Mouse (Mus musculus): Measurements from ENCODE around the gene Kng1. TPM values are rescaled to one million over a fixed set of nuclear protein-coding genes. Genes with fewer than 3 reads are reported as not detected.

The Kng1 gene
- polyA plus RNA-seq, 1 experiment from 2014 or later: not detected

DNA sequence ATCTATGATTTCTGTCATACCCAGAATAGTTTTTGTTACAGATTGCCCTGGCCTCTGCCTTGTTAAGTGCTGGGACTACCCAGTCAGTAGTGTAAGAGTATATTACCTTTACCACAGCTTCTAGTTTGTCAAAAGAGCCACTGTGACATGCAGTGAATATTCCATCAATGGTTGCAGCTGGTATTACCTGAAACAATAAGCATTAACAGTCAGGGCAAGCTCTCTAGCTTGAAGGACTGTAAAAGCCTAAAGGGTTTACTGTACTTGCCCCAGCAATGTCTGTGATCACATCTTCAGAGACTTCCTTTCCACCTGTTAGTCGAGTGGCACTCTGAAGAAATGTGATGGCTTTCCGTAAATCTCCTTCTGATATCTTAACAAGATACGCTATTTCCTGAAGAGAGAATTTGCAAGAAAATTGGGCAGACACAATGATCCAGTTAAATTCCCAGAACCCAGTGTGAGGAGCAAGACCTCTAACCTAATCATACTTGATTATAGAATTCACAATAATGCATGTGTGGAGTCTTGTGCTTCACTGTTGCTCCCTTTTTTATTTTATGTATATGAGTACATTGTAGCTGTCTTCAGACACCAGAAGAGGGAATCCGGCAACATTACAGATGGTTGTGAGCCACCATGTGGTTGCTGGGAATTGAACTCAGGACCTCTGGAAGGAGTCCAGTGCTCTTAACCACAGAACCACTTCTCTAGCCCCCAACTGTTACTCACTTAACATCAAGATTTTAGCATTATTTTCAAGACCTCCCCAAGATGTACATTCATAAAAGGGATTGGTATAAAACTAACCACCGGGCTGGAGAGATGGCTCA lies 56.9 kb downstream of the Kng1 start:
- no peak overlapping the region for H3K4me3 ChIP-seq (ENCODE audit: low read depth, low read length)
- H3K27ac ChIP-seq (ENCODE audit: low read depth, low read length): no peak overlapping the region
- H3K4me2 ChIP-seq (replicated peaks; ENCODE audit: low read depth, low read length): no peak overlapping the region
- WGBS: 70% methylated on average over 5 of the region's 5 CpGs
- DNase-seq (ENCODE audit: low spot score) (no peak), ATAC-seq (ENCODE audit: low FRiP score) (peak; percentile 33; the same call in 1 of the 2 replicates)
- no peaks in the 10 kb centered on the region for H3K9me3 ChIP-seq (ENCODE audit: control insufficient read depth, low read length)
- no peaks in the 10 kb centered on the region for H3K27me3 ChIP-seq (ENCODE audit: control insufficient read depth, insufficient read depth, low read length)
- no peaks in the 10 kb centered on the region for H3K4me1 ChIP-seq (replicated peaks; ENCODE audit: control insufficient read depth, insufficient read depth, low read length)
- peaks cover 6% of the 10 kb centered on the region; the same call in 1 of the 2 replicates for H3K36me3 ChIP-seq (ENCODE audit: control insufficient read depth, insufficient read depth, low read length)
- H3K9ac ChIP-seq (ENCODE audit: low read depth, low read length): no peak overlapping the region

DNA sequence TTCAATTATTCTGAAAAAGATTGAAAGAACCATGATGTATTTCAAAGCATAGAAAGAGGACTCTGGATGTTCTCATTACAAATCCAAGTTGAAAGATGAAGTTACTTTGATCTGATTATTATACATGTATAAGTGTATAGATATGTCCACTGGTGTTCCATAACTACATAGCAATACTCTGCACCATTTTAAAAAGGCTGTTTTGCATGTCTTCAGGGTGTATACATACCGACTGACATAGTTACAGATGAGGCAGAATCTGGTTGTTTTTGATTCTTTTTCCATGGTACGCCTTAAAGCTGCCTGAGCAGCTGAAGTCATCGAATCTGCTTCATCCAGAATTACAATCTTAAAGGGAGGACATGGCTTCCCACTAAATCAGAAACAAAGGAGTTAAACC lies 57.8 kb downstream of the Kng1 start:
- DNase-seq (ENCODE audit: low spot score) (no peak), ATAC-seq (ENCODE audit: low FRiP score) (no peak)
- Histone ChIP-seq H3K4me2 (replicated peaks; ENCODE audit: low read depth, low read length) (no peak overlapping the region), H3K4me3 (ENCODE audit: low read depth, low read length) (no peak overlapping the region), H3K9ac (ENCODE audit: low read depth, low read length) (no peak overlapping the region), H3K9me3 (ENCODE audit: control insufficient read depth, low read length) (no peaks in the 10 kb centered on the region), H3K27me3 (ENCODE audit: control insufficient read depth, insufficient read depth, low read length) (no peaks in the 10 kb centered on the region), H3K36me3 (ENCODE audit: control insufficient read depth, insufficient read depth, low read length) (peaks cover 6% of the 10 kb centered on the region; the same call in 1 of the 2 replicates), H3K27ac (ENCODE audit: low read depth, low read length) (no peak overlapping the region), H3K4me1 (replicated peaks; ENCODE audit: control insufficient read depth, insufficient read depth, low read length) (no peaks in the 10 kb centered on the region)
- 89% methylated on average over 3 of the region's 3 CpGs for WGBS

DNA sequence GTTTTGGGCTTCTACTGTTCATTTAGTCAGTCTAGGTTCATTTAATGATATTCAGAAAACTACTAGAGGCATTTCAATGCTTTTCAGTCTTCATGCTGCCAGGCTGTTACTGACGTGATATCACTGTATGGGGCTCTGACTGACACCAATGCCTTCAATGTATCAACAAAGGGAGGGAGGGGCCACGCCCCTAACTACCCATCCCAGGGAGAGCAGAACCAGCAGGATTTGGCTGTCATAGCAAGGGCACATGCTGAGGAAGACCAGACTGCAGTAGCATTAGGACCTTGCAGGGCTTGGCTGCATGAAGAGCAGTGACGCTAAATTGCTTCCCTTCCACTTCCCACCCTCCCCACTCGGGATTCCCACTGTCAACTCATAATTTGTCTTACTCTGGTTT lies 59.5 kb downstream of the Kng1 start:
- H3K9ac ChIP-seq (ENCODE audit: low read depth, low read length): no peak overlapping the region
- DNase-seq (ENCODE audit: low spot score) (no peak), ATAC-seq (ENCODE audit: low FRiP score) (no peak)
- H3K27ac ChIP-seq (ENCODE audit: low read depth, low read length): no peak overlapping the region
- 66% methylated on average over 4 of the region's 4 CpGs for WGBS
- no peak overlapping the region for H3K4me2 ChIP-seq (replicated peaks; ENCODE audit: low read depth, low read length)
- peaks cover 6% of the 10 kb centered on the region for H3K36me3 ChIP-seq (ENCODE audit: control insufficient read depth, insufficient read depth, low read length)
- no peaks in the 10 kb centered on the region for H3K27me3 ChIP-seq (ENCODE audit: control insufficient read depth, insufficient read depth, low read length)
- H3K4me3 ChIP-seq (ENCODE audit: low read depth, low read length): no peak overlapping the region
- H3K4me1 ChIP-seq (replicated peaks; ENCODE audit: control insufficient read depth, insufficient read depth, low read length): no peaks in the 10 kb centered on the region
- no peaks in the 10 kb centered on the region for H3K9me3 ChIP-seq (ENCODE audit: control insufficient read depth, low read length)

- Histone ChIP-seq H3K27me3 (ENCODE audit: control insufficient read depth, insufficient read depth, low read length) (no peaks in the 10 kb centered on the region), H3K9ac (ENCODE audit: low read depth, low read length) (no peak overlapping the region), H3K4me3 (ENCODE audit: low read depth, low read length) (no peak overlapping the region), H3K27ac (ENCODE audit: low read depth, low read length) (no peak overlapping the region), H3K36me3 (ENCODE audit: control insufficient read depth, insufficient read depth, low read length) (no peaks in the 10 kb centered on the region; the same call in 1 of the 2 replicates), H3K9me3 (ENCODE audit: control insufficient read depth, low read length) (no peaks in the 10 kb centered on the region), H3K4me1 (replicated peaks; ENCODE audit: control insufficient read depth, insufficient read depth, low read length) (no peaks in the 10 kb centered on the region), H3K4me2 (replicated peaks; ENCODE audit: low read depth, low read length) (no peak overlapping the region)
- DNase-seq (ENCODE audit: low spot score): no peak
- ATAC-seq (ENCODE audit: low FRiP score): no peak
- 97% methylated on average over 3 of the region's 3 CpGs for WGBS
Measured at GRCm38 (mm10) chr16:23122446-23122845, 64.8 kb downstream of the Kng1 start.

- DNase-seq (ENCODE audit: low spot score): no peak
- H3K9me3 ChIP-seq (ENCODE audit: control insufficient read depth, low read length): no peaks in the 10 kb centered on the region
- H3K9ac ChIP-seq (ENCODE audit: low read depth, low read length): no peak overlapping the region
- no peak overlapping the region for H3K27ac ChIP-seq (ENCODE audit: low read depth, low read length)
- no peaks in the 10 kb centered on the region for H3K4me1 ChIP-seq (replicated peaks; ENCODE audit: control insufficient read depth, insufficient read depth, low read length)
- H3K36me3 ChIP-seq (ENCODE audit: control insufficient read depth, insufficient read depth, low read length): no peaks in the 10 kb centered on the region; the same call in 1 of the 2 replicates
- H3K4me3 ChIP-seq (ENCODE audit: low read depth, low read length): no peak overlapping the region
- 94% methylated on average over 4 of the region's 4 CpGs for WGBS
- no peak for ATAC-seq (ENCODE audit: low FRiP score)
- no peak overlapping the region for H3K4me2 ChIP-seq (replicated peaks; ENCODE audit: low read depth, low read length)
- no peaks in the 10 kb centered on the region for H3K27me3 ChIP-seq (ENCODE audit: control insufficient read depth, insufficient read depth, low read length)
Measured at GRCm38 (mm10) chr16:23123104-23123503, 65.4 kb downstream of the Kng1 start.

DNA sequence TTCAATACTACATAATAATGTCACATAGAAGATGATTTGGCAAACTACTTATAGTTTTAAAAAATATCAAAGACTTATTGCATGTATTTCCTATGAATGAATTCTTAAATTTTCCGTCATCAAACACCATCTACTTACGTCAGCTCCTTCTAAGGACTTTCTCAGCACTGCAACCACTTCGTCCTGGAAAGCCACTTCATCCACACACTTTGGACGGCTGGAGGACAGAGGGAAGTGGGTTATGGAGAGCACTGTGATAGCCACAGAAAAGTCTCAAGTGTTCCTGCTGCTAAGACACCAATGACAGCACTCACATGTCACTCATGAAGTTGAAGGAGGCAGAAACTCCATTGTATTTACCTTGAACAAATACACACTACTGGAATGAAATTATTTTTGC lies 66.7 kb downstream of the Kng1 start:
- H3K27me3 ChIP-seq (ENCODE audit: control insufficient read depth, insufficient read depth, low read length): no peaks in the 10 kb centered on the region
- no peak overlapping the region for H3K4me3 ChIP-seq (ENCODE audit: low read depth, low read length)
- ATAC-seq (ENCODE audit: low FRiP score) (no peak), DNase-seq (ENCODE audit: low spot score) (no peak)
- no peaks in the 10 kb centered on the region for H3K9me3 ChIP-seq (ENCODE audit: control insufficient read depth, low read length)
- H3K36me3 ChIP-seq (ENCODE audit: control insufficient read depth, insufficient read depth, low read length): no peaks in the 10 kb centered on the region; the same call in 1 of the 2 replicates
- WGBS: 92% methylated on average over 4 of the region's 4 CpGs
- no peak overlapping the region for H3K27ac ChIP-seq (ENCODE audit: low read depth, low read length)
- H3K4me1 ChIP-seq (replicated peaks; ENCODE audit: control insufficient read depth, insufficient read depth, low read length): no peaks in the 10 kb centered on the region
- H3K4me2 ChIP-seq (replicated peaks; ENCODE audit: low read depth, low read length): no peak overlapping the region
- no peak overlapping the region for H3K9ac ChIP-seq (ENCODE audit: low read depth, low read length)

GRCm38 (mm10) chr16:23127311-23127672 lies 69.6 kb downstream of the Kng1 start:
- Histone ChIP-seq H3K4me2 (replicated peaks; ENCODE audit: low read depth, low read length) (peak overlapping the region; percentile 72), H3K4me1 (replicated peaks; ENCODE audit: control insufficient read depth, insufficient read depth, low read length) (no peaks in the 10 kb centered on the region), H3K9me3 (ENCODE audit: control insufficient read depth, low read length) (no peaks in the 10 kb centered on the region), H3K4me3 (ENCODE audit: low read depth, low read length) (peak overlapping the region; percentile 56), H3K36me3 (ENCODE audit: control insufficient read depth, insufficient read depth, low read length) (no peaks in the 10 kb centered on the region), H3K27ac (ENCODE audit: low read depth, low read length) (peak overlapping the region; percentile 87), H3K27me3 (ENCODE audit: control insufficient read depth, insufficient read depth, low read length) (no peaks in the 10 kb centered on the region), H3K9ac (ENCODE audit: low read depth, low read length) (peak overlapping the region; percentile 74)
- 0% methylated on average over 4 of the region's 4 CpGs for WGBS
- peak; percentile 53; the same call in 1 of the 2 replicates for ATAC-seq (ENCODE audit: low FRiP score)
- DNase-seq (ENCODE audit: low spot score): no peak

DNA sequence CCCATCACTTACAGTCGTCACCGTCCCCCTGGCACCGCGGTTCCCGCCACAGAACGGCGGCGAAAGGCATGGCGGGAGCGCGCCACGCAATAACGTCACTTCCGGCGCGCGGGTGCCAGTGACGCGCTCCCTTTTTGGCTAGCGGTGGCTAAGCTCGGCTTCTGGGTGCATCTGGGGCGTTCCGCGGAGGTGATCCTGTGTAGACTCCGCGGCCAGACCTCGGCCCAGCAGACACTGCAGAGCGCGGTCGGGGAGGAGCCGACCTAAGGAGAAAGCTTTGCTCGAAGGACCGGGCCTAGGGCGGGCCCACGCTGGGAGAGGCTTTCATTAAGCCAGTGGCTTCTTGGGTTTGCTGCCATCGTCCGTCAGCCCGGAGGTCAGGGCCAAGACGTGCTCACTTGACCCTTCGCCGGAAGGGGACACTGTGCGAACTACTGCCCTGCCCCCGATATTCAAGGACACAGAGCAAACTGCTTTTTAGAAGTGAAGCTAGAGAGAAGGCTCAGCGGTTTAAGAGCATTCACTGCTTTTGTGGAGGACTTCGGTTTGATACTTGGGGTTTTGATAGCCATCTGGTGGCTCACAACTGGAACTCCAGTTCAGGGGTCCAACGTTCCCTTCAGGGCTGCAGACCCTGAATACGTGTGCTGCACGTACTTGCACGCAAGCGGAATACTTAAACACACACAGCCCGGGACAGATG lies 70.2 kb downstream of the Kng1 start, which contains the start of gene Rfc4:
Gene Rfc4, minus strand, starts transcription at position 65 of the 703 bp plus-strand sequence.
- no peaks in the 10 kb centered on the region for H3K27me3 ChIP-seq (ENCODE audit: control insufficient read depth, insufficient read depth, low read length)
- DNase-seq (ENCODE audit: low spot score) (peak; percentile 96), ATAC-seq (ENCODE audit: low FRiP score) (peak; percentile 96)
- peak within 1 kb of the TSS; percentile 56 for H3K4me3 ChIP-seq (ENCODE audit: low read depth, low read length)
- under 1% methylated on average over 51 of the region's 51 CpGs for WGBS
- H3K9ac ChIP-seq (ENCODE audit: low read depth, low read length): peak within 1 kb of the TSS; percentile 74
- H3K4me2 ChIP-seq (replicated peaks; ENCODE audit: low read depth, low read length): peak within 1 kb of the TSS; percentile 72
- no peaks in the 10 kb centered on the region for H3K36me3 ChIP-seq (ENCODE audit: control insufficient read depth, insufficient read depth, low read length)
- H3K27ac ChIP-seq (ENCODE audit: low read depth, low read length): peak within 1 kb of the TSS; percentile 87
- no peaks in the 10 kb centered on the region for H3K9me3 ChIP-seq (ENCODE audit: control insufficient read depth, low read length)
- H3K4me1 ChIP-seq (replicated peaks; ENCODE audit: control insufficient read depth, insufficient read depth, low read length): no peaks in the 10 kb centered on the region

Data from hindbrain, embryonic 11.5 days (tissue).